Mouse (Mus musculus) kidney, adult 18-20 months (tissue): Measurements from ENCODE around the gene Plcb2.

Experiments used
- DNase-seq: peaks from one replicate; pipeline ENCODE4 v3.0.0; 2021

The Plcb2 gene

DNA sequence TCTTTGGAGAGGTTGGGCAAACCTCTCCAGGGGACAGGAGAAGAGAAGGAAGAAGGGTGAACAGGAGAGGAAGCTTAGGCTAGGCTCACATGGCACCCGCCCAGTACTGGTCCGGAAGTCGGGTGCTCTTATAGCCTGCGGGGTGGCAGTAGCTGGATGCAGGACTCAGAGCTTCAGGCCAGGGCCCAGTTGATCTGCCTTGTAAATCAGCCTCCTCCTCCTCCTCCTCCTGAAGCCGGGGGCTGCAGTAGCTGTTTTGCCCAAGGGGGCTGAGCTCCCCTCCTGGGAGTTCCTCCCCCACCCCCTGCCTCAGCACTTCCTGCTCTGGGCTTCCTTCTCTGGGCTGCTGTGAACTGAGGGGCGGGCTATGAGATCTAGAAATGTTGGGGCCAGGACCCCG lies at the start of gene Plcb2:
Gene Plcb2, minus strand, starts transcription at position 102 of the 400 bp plus-strand sequence.
- no peak for DNase-seq

- no peak for DNase-seq
These were observed 48.1 kb upstream of the Plcb2 start for GRCm38 (mm10) chr2:118776295-118776694.

GRCm38 (mm10) chr2:118775846-118776245 lies 47.6 kb upstream of the Plcb2 start:
- DNase-seq: no peak

- no peak for DNase-seq
These were observed 47.2 kb upstream of the Plcb2 start for GRCm38 (mm10) chr2:118775396-118775795.

GRCm38 (mm10) chr2:118774536-118774935 lies 46.3 kb upstream of the Plcb2 start:
- no peak for DNase-seq

DNA sequence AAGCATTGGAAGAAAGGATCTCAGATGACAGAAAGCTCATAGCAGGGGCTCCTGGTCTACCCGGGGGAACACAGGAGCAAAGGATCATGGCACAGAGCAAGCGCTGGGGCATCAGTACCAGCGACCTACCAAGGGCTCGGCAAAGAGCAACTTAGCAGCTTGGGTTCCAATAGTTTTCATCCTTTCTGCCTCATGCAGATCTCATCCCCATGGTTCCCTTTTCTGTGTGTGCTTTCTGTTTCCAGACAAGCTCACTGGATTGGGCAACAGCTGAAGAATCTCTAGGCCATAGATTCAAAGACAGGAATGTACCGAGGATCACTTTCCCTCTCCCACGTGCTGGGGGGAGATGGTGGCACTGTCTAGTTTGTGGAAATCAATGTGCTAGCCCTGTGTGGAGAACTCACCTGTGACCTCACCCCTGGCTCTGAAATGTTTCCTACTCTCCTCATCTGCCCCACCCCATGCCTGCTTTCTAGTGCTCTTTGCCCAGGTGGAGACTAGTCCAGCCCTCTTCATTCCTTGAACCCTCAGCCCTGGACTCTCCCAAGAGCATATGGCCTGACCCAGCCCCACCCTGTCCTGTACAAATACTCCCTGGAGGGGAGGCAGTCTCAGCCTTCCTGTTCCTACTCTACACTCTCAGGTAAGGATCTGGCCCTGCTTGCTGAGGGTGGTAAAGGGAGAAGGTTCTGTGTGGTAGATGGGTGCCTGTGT lies 44.1 kb upstream of the Plcb2 start, which contains the start of gene Phgr1:
Gene Phgr1, plus strand, starts transcription at position 612 of the 717 bp plus-strand sequence.
- DNase-seq: no peak

- no peak for DNase-seq
These were observed 38.1 kb upstream of the Plcb2 start for GRCm38 (mm10) chr2:118766041-118767033.

DNA sequence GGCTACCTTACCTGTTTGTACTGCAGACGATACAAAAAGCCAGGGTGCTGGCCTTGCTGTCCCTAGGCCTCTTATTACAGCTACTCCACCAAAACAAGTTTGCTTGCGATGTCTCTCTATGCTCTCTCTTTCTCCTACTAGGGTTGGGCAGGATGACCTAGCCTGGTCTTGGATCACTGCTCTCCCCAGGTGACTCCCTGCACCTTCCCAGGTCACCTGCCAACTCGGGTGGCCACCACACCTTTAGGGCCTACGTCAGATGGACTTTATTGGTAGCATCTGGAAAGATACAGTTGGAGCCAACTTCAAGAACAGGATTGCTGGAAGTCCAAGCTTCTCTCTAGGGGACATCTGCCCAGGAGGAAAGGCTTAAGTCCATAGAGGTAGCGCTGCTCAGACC lies 36.6 kb upstream of the Plcb2 start:
- DNase-seq: no peak

GRCm38 (mm10) chr2:118764094-118764831 lies 36.0 kb upstream of the Plcb2 start:
- DNase-seq: peak; percentile 59

DNA sequence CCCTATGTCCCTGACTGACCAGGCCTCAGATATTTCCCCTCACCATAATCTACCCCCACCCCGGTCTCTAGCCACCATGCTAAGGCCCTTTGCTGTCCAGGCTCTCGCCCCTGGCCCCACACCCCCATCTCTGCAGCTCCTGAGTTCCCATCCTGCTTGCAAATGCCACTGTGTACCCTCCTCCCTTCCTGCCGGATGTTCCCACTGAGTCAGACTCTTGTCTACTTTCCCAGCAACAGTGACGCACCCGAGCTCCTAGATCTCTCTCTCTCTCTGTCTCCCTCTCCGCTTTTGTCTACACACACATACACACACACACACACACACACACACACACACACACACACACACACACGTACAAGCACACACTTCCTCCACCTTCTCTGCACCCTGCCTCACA lies 35.2 kb upstream of the Plcb2 start:
- DNase-seq: peak; percentile 37

- DNase-seq: no peak
These were observed 34.5 kb upstream of the Plcb2 start for GRCm38 (mm10) chr2:118762784-118763148.

DNA sequence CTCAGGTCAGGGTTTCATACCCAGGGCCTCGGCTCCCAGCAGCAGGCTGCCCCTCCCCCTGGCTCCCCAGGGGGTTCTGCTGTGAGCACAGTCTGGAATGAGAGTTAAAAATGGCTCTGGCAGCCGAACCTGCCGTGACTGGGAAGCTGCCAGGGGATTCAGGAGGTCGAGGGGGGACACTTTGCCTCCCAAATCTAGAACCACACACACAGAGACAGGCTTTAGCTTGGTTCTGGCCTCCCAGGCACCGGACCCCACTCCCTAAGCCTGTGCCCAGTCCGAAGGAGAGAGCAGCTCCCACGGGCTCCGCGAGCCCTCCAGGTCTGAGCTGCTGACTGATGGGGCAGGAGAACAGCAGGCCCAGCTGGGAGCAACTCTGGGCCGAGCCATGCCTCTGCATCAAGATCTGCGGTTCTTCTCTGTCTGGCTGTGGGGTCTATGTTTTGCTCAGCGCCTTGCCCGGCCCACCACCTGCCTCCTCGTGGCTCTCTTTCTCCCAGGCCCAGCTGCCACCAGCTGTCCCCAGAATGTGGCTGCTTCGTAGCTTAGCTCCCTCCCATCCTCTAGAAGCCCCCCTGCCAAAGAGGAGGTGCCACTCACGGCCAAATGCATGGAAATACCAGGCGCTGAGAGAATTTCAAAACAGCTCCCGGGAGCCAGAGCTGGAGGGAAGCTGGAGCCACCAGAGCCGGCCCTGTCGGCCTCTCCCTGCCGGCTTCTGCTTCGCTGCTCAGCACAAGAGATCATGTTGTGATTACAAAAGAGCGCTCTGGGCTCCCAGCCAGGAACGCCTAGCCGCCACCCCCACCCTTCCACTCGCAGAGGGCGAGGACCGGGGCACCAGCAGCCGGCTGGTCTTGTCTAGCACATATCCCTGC lies 33.9 kb upstream of the Plcb2 start, which contains the start of gene Ccdc9b:
Gene Ccdc9b, minus strand, starts transcription at position 756 of the 878 bp plus-strand sequence.
- DNase-seq: peak; percentile 95

- DNase-seq: no peak
These were observed 33.1 kb upstream of the Plcb2 start for GRCm38 (mm10) chr2:118761358-118761757.

- no peak for DNase-seq
These were observed 32.2 kb upstream of the Plcb2 start for GRCm38 (mm10) chr2:118760311-118761025.

- peak; percentile 50 for DNase-seq
These were observed 31.6 kb upstream of the Plcb2 start for GRCm38 (mm10) chr2:118759828-118760227.

- no peak for DNase-seq
These were observed 27.9 kb upstream of the Plcb2 start for GRCm38 (mm10) chr2:118756103-118756502.

- no peak for DNase-seq
These were observed 27.2 kb upstream of the Plcb2 start for GRCm38 (mm10) chr2:118755407-118755806.

DNA sequence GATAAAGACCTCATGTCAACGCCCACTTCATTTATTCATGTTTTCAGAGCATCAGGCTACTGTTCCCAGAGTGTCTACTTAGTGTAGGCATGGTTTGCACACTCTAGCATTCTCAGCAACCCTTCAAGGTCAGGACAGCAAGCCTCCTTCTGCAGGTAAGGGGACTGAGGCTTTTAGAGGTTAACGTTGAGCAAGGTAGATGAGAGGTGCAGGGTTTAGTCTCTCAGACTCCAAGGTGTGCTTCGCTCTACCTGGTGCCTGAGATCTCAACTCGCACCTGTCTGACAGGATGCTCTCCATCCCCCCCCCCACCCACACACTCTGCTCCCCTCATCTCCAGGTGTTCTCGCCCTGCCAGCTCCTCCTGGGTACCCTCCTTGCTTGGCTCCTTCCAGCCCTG lies 25.9 kb upstream of the Plcb2 start:
- no peak for DNase-seq

DNA sequence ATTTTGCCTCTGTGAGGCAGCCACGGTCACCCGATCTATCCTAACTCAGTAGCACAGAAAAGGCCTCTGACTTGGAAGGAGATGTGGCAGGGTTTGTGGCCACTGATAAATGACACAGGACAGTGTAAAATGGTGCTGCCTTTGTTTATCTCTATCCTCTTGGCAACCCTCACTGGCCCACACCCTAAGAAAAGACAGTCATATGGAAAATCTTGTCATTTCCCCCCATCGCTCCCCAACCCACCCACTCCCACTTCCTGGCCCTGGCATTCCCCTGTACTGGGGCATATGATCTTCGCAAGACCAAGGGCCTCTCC lies 24.5 kb upstream of the Plcb2 start:
- no peak for DNase-seq

- peak; percentile 31 for DNase-seq
These were observed 23.9 kb upstream of the Plcb2 start for GRCm38 (mm10) chr2:118751896-118752791.
